Mouse (Mus musculus) heart, postnatal 14 days (tissue): ENCODE measurements around the gene Fxyd1. TPM values are rescaled to one million over a fixed set of nuclear protein-coding genes. Genes with fewer than 3 reads are reported as not detected.

Source experiments
- DNase-seq, 2 experiments: peaks; one replicate each; pipeline ENCODE4 v3.0.0; 2021 to 2022
- intact Hi-C: fragments of 180-260 bp; cut with DNase I; formaldehyde crosslinking; loops from one replicate; pipeline ENCODE4 v1.15.1; 2025
- microRNA-seq, 2 experiments: library from miRNA; unstranded; fragments of <30 nt; microRNA quantifications; one replicate each; pipeline ENCODE4 v1.2.0; 2021 to 2022
- total RNA-seq, 2 experiments: library from RNA; stranded (reverse); gene quantifications; 2 replicates each; pipeline ENCODE4 v1.2.3; 2021

The Fxyd1 gene
- total RNA-seq, 2 experiments from 2014 or later = 712 to 747 TPM

- intact Hi-C loops = no loop called here
- no peak for DNase-seq
Observed at GRCm38 (mm10) chr7:31035291-31035690, 21.7 kb downstream of the Fxyd1 start.

GRCm38 (mm10) chr7:31034789-31035188, 22.2 kb downstream of the Fxyd1 start:
- intact Hi-C loops = no loop called here
- peak in 1 of 2 experiments; percentile 20 for DNase-seq

- DNase-seq = no peak
- intact Hi-C loops = no loop called here
Observed at GRCm38 (mm10) chr7:31033409-31034165, 23.4 kb downstream of the Fxyd1 start.

GRCm38 (mm10) chr7:31031731-31032130, 25.3 kb downstream of the Fxyd1 start:
- DNase-seq = no peak

GRCm38 (mm10) chr7:31030717-31031116, 26.3 kb downstream of the Fxyd1 start:
- intact Hi-C loops = no loop called here
- no peak for DNase-seq

More at GRCm38 (mm10) chr7:31031731-31032130, 25.3 kb downstream of the Fxyd1 start:
- intact Hi-C loops = no loop called here

- DNase-seq = no peak
- intact Hi-C loops = no loop called here
Observed at GRCm38 (mm10) chr7:31028609-31029008, 28.4 kb downstream of the Fxyd1 start.

GRCm38 (mm10) chr7:31017104-31017901, 39.7 kb downstream of the Fxyd1 start:
- intact Hi-C loops = no loop called here
- DNase-seq = peak; percentile 22 to 36

GRCm38 (mm10) chr7:31012971-31013370, 44.0 kb downstream of the Fxyd1 start:
- DNase-seq = no peak
- intact Hi-C loops = no loop called here

GRCm38 (mm10) chr7:31008889-31009288, 48.1 kb downstream of the Fxyd1 start:
- DNase-seq = no peak
- intact Hi-C loops = loop anchor here (5.0 kb wide), 1 partner anchor 33 kb away; the partner anchor contains the start of gene Fxyd5

- peak; percentile 9 to 12 for DNase-seq
- intact Hi-C loops = loop anchor here (5.0 kb wide), 1 partner anchor 34 kb away; the partner anchor contains the start of gene Fxyd5
Observed at GRCm38 (mm10) chr7:31008175-31008574, 48.8 kb downstream of the Fxyd1 start.

- intact Hi-C loops = loop anchor here (5.0 kb wide), 1 partner anchor 35 kb away; the partner anchor contains the start of gene Fxyd5
- DNase-seq = no peak
Observed at GRCm38 (mm10) chr7:31007775-31008174, 49.2 kb downstream of the Fxyd1 start.

- intact Hi-C loops = no loop called here
- DNase-seq = peak in 1 of 2 experiments; percentile 34
Observed at GRCm38 (mm10) chr7:31002650-31003049, 54.3 kb downstream of the Fxyd1 start.

Small RNA genes lying within 50 kb of the gene (microRNA-seq; reads per million reads assigned to microRNA genes)
- gene Mir7050 = 0 reads per million in 2 experiments

Other genes starting within 250 kb of the Fxyd1 start
- under 1 TPM; 0.34 to 0.74 TPM for gene Ffar2, start 233.4 kb downstream of the Fxyd1 start, total RNA-seq
- not detected for gene Ffar3, start 201.0 kb downstream of the Fxyd1 start, total RNA-seq
- gene Ffar1, start 195.6 kb downstream of the Fxyd1 start, total RNA-seq = not detected
- under 1 TPM; 0.39 to 0.43 TPM for gene Cd22, start 176.9 kb downstream of the Fxyd1 start, total RNA-seq
- gene Mag, start 142.3 kb downstream of the Fxyd1 start, total RNA-seq = under 1 TPM; 0.15 to 0.22 TPM
- 1 to 10 TPM; 1.9 to 5.4 TPM for gene Hamp2, start 132.5 kb downstream of the Fxyd1 start, total RNA-seq
- 10 to 100 TPM in 1 of 2 experiments, 1 to 10 TPM in 1; 5.1 to 28.3 TPM for gene Hamp, start 113.2 kb downstream of the Fxyd1 start, total RNA-seq
- 100 to 1,000 TPM in 1 of 2 experiments, 10 to 100 TPM in 1; 90.2 to 103 TPM for gene Usf2, start 100.4 kb downstream of the Fxyd1 start, total RNA-seq
- gene Lsr, start 83.7 kb downstream of the Fxyd1 start, total RNA-seq = 1 to 10 TPM; 4.2 to 5.0 TPM
- under 1 TPM in 1 of 2 experiments, not detected in 1; 0.60 TPM for gene Fam187b, start 83.4 kb downstream of the Fxyd1 start, total RNA-seq
- 10 to 100 TPM; 28.8 to 29.2 TPM for gene Fxyd5, start 14.7 kb downstream of the Fxyd1 start, total RNA-seq
- 1 to 10 TPM; 1.1 to 1.3 TPM for gene Fxyd7, start 5.7 kb downstream of the Fxyd1 start, total RNA-seq
- 1 to 10 TPM; 2.8 to 3.5 TPM for gene Lgi4, start 2.1 kb upstream of the Fxyd1 start, total RNA-seq
- gene Fxyd3, start 19.5 kb upstream of the Fxyd1 start, total RNA-seq = 1 to 10 TPM; 2.7 to 5.2 TPM
- 1 to 10 TPM; 2.1 to 2.3 TPM for gene Hpn, start 58.1 kb upstream of the Fxyd1 start, total RNA-seq
- gene Scn1b, start 69.8 kb upstream of the Fxyd1 start, total RNA-seq = 10 to 100 TPM; 17.9 to 18.4 TPM
- gene Gramd1a, start 98.7 kb upstream of the Fxyd1 start, total RNA-seq = 10 to 100 TPM; 30.3 to 34.1 TPM
- not detected for gene Scgb2b2, start 233.3 kb upstream of the Fxyd1 start, total RNA-seq
- gene Scgb1b2, start 234.6 kb upstream of the Fxyd1 start, total RNA-seq = not detected